Mouse (Mus musculus) liver, adult 2 months (tissue): ENCODE measurements at regions not wholly inside any gene's neighbourhood (a gene's known extent, or its start where the extent isn't known, plus 50 kb on each side); places are given as distances from the start of the nearest gene placed in this dataset.

Experiments
- CTCF ChIP-seq: fragments of 200-500 bp; IDR thresholded peaks from 2 replicates; pipeline ENCODE4 v1.5.1; 2011; ENCODE audit warnings: low read depth, low read length, control low read depth
- POLR2A ChIP-seq: fragments of 200-500 bp; IDR thresholded peaks from 2 replicates; pipeline ENCODE4 v1.6.1; 2011; ENCODE audit warnings: low read length, control low read depth; ENCODE audit not compliant: insufficient read depth; ENCODE audit errors: extremely low read depth

DNA sequence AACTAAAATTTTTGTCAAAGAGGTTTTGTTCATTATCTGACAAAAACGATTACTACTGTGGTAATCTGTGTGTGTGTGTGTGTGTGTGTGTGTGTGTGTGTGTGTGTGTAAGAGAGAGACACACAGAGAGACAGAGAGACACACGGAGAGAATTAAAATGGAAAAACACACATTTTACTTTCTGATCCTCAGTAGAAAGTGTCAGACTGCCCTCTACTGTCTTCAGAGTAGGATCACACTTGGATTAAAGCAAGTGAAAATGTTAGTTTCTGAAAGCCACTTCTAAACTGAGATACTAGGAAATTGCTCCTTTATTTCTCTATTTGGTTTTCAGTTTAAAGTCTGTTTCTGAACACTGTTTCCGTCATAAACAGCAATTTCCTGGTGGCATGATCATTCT lies 57.3 kb upstream of the Cylc1 start:
- 0 out of 2 replicates have a peak, but pooled peaks have one; percentile 30 for TF ChIP-seq CTCF
- TF ChIP-seq POLR2A, result no peak
